Mouse (Mus musculus): Measurements from ENCODE around the gene Cdc42se1. TPM values are rescaled to one million over a fixed set of nuclear protein-coding genes. Genes with fewer than 3 reads are reported as not detected.

Gene Cdc42se1
- polyA plus RNA-seq, 1 experiment from 2014 or later = 123 TPM

DNA sequence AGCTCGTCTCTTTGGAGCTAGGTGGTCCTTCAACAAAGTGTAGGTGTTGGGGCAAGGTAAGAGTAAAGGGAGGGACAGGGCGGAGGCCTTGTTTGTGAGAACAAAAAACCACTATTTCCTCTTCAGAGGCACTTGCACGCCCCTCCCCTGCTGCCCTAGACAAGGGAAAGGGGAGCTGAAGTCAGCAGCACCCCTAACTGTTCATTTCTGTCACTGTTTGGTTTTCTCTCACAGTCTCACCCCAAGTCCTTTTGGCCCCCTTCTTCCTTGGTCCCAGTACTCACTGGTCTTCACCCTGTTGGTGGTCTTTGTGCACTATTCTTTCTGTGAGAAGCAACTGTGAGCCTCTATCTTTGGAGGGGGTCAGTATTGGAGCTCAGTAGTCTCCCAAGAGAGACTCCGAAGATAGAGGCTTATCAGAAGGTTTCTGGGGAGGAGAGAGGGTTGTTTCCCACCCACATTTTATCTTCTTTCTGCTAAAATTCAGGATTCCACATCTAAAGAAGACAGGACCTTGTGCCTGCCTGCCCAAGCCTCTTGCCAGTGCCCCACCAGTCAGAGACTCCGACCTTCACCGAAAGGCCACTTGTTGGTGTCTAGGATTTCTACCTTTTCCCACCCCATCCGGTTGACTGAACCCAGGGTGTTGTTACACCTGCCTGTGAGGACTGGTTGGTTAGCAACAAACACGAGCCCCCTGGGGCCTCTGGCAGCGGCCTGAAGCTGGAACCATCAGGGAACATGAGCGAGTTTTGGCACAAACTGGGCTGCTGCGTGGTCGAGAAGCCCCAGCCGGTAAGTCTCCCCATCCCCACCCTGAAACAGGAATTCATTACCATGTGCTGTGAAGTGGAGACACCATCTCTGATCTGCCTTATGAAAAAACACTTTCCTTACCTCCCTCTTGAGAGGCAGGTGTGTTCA, 3.0 kb downstream of the Cdc42se1 start, which contains the start of gene Mllt11:
TSS of gene Mllt11 (minus strand) at position 874 of the 924 bp plus-strand sequence.
- no peaks in the 10 kb centered on the region for H3K27me3 ChIP-seq (ENCODE audit: control insufficient read depth, insufficient read depth, low read depth, low read length)
- peaks cover 41% of the 10 kb centered on the region for H3K36me3 ChIP-seq (ENCODE audit: control insufficient read depth, insufficient read depth, low read length)
- H3K4me3 ChIP-seq (ENCODE audit: low read length) = peak within 1 kb of the TSS; percentile 95
- peak within 1 kb of the TSS; percentile 99 for H3K27ac ChIP-seq (ENCODE audit: low read length)
- H3K4me2 ChIP-seq (ENCODE audit: low read depth, low read length) = peak within 1 kb of the TSS; percentile 88
- peak within 1 kb of the TSS; percentile 96 for H3K9ac ChIP-seq (ENCODE audit: low read length)
- no peak for ATAC-seq (ENCODE audit: low read depth)
- peaks cover 27% of the 10 kb centered on the region for H3K4me1 ChIP-seq (replicated peaks; ENCODE audit: control insufficient read depth, insufficient read depth, low read length)
- H3K9me3 ChIP-seq (ENCODE audit: control insufficient read depth, low read length) = no peaks in the 10 kb centered on the region
- 80% methylated on average over 13 of the region's 13 CpGs for WGBS

DNA sequence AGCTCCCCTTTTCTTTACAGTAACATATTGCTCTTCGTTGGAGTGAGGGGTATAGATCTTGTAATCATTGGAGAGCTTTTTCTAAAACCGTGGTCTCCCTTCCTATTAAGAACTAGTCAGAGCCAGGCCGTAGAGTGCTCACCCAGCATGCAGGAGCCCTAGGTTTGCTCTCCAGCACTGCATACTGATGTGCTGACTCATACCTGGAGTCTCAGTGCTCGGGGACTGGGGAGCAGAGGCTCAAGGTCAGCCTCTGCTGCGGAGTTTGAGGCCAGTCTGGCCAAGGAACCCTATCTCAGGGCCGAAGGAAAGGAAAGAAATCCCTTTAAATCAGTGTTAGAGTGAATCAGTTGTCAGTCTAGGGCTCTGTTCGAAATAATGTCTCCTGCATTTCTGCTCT, 4.2 kb downstream of the Cdc42se1 start:
- Histone ChIP-seq H3K9me3 (ENCODE audit: control insufficient read depth, low read length) (no peaks in the 10 kb centered on the region), H3K27ac (ENCODE audit: low read length) (no peak overlapping the region), H3K4me1 (replicated peaks; ENCODE audit: control insufficient read depth, insufficient read depth, low read length) (peaks cover 19% of the 10 kb centered on the region), H3K9ac (ENCODE audit: low read length) (no peak overlapping the region), H3K36me3 (ENCODE audit: control insufficient read depth, insufficient read depth, low read length) (peaks cover 46% of the 10 kb centered on the region), H3K4me2 (ENCODE audit: low read depth, low read length) (no peak overlapping the region), H3K27me3 (ENCODE audit: control insufficient read depth, insufficient read depth, low read depth, low read length) (no peaks in the 10 kb centered on the region), H3K4me3 (ENCODE audit: low read length) (no peak overlapping the region)
- 65% methylated on average over 7 of the region's 7 CpGs for WGBS
- no peak for ATAC-seq (ENCODE audit: low read depth)

DNA sequence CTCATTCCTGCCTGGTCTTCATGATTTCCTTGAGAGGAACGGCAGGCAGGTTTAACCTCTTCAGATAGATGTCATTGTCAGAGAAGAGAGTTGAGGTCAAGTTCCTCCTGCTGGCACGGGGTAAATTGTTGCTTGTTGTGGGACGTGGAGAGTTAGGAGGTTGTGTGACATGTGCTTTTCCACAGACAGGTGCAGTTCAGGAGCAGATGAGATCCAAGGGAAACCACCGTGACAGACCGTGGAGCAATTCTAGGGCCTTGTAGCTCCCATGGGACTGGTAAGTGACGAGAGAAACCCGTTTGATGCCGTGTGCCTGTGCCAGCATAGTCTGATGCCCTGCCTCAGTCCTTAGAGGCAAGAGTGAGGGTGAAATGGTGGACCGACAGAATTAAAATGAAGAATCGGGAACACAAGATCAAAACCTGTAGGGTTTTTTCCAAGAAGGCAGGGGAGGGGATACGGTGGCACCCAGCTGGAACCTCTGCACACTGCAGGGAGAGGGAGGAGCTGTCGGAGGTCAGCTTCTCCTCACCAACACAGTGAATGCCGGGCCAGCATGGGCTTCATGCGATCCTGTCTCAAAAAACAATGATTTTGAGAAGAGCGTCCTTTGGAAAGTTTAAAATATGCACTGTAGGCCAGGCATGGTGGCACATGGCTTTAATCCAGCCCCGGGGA, 4.9 kb downstream of the Cdc42se1 start:
- Histone ChIP-seq H3K9ac (ENCODE audit: low read length) (no peak overlapping the region), H3K36me3 (ENCODE audit: control insufficient read depth, insufficient read depth, low read length) (peaks cover 52% of the 10 kb centered on the region), H3K9me3 (ENCODE audit: control insufficient read depth, low read length) (no peaks in the 10 kb centered on the region), H3K27ac (ENCODE audit: low read length) (no peak overlapping the region), H3K4me2 (ENCODE audit: low read depth, low read length) (no peak overlapping the region), H3K27me3 (ENCODE audit: control insufficient read depth, insufficient read depth, low read depth, low read length) (no peaks in the 10 kb centered on the region), H3K4me3 (ENCODE audit: low read length) (no peak overlapping the region), H3K4me1 (replicated peaks; ENCODE audit: control insufficient read depth, insufficient read depth, low read length) (peaks cover 19% of the 10 kb centered on the region)
- WGBS = 88% methylated on average over 16 of the region's 16 CpGs
- no peak for ATAC-seq (ENCODE audit: low read depth)

DNA sequence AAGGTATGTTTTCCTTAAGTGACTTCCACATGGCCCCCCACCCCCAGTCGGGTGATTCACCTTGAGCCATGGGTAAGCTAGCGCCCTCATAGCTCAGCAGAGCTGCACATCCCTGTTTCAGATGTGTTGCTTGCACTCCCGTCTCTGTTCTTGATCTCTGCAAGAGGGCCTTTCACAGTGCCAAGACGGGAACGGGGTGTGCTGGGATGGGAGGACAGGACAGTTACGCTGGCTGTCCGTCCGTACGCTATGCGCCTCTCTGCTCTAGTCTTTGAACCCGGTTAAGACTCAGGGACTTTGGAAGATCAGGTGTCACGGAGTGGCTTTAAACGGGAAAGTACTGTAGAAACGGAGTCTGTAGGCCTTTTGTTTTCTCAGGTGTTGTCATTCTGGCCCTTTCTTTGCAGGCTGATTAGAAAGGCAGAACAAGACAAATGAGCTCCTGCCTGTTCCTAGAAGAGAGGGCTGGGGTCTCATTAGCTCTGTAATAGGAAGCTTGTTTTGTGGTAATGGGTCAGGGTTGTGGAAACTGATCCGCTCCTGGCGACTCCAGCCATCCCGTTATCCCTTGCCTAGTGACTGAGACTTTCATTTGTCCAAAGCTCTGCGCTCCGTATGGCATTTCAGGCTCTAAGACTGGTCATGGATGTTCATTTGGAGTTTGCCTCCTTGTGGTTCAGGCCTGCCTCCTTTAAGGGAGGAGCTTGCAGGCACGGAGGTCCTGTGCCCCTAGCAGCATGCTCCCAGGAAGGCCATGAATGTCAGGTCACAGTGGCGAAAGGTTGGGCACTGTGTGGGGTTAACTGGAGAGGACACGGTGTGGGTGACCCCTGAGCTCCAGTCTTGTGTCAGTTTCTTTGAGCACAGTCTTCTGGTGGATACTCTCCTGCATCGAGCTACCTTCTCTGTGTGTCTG, 7.1 kb downstream of the Cdc42se1 start:
- no peak overlapping the region for H3K9ac ChIP-seq (ENCODE audit: low read length)
- no peak overlapping the region for H3K4me2 ChIP-seq (ENCODE audit: low read depth, low read length)
- no peak for ATAC-seq (ENCODE audit: low read depth)
- no peaks in the 10 kb centered on the region for H3K27me3 ChIP-seq (ENCODE audit: control insufficient read depth, insufficient read depth, low read depth, low read length)
- peaks cover 52% of the 10 kb centered on the region for H3K36me3 ChIP-seq (ENCODE audit: control insufficient read depth, insufficient read depth, low read length)
- H3K27ac ChIP-seq (ENCODE audit: low read length) = no peak overlapping the region
- no peaks in the 10 kb centered on the region for H3K9me3 ChIP-seq (ENCODE audit: control insufficient read depth, low read length)
- H3K4me1 ChIP-seq (replicated peaks; ENCODE audit: control insufficient read depth, insufficient read depth, low read length) = peaks cover 15% of the 10 kb centered on the region
- no peak overlapping the region for H3K4me3 ChIP-seq (ENCODE audit: low read length)
- WGBS = 79% methylated on average over 23 of the region's 23 CpGs

DNA sequence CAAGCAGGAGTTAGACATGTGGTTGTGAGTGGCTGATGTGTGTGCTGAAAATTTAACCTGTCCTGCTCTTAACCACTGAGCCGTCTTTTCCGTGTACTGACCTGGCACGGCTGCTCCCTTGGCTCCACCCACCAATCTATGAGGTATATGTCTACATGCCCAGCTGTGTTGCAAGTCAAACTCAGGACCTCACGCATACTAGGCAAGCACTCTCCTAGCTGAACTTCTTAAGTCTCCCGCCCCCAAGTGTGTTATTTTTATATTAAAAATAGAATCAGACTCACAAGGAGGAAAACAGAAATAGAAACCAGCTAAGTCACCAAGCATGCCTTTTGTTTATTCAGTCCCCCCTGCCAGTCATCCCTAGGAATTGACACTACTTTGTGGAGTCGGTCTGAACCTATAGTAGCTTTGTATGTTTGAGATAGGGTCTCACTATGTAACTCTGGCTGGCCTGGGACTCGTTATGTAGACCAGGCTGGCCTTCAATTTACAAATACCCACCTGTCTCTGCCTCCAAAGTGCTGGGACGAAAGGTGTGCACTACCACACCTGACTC, 9.1 kb downstream of the Cdc42se1 start:
- no peaks in the 10 kb centered on the region for H3K9me3 ChIP-seq (ENCODE audit: control insufficient read depth, low read length)
- peaks cover 42% of the 10 kb centered on the region for H3K36me3 ChIP-seq (ENCODE audit: control insufficient read depth, insufficient read depth, low read length)
- H3K9ac ChIP-seq (ENCODE audit: low read length) = no peak overlapping the region
- WGBS = 72% methylated on average over 8 of the region's 8 CpGs
- H3K4me1 ChIP-seq (replicated peaks; ENCODE audit: control insufficient read depth, insufficient read depth, low read length) = peaks cover 5% of the 10 kb centered on the region
- no peak overlapping the region for H3K4me2 ChIP-seq (ENCODE audit: low read depth, low read length)
- ATAC-seq (ENCODE audit: low read depth) = no peak
- no peak overlapping the region for H3K4me3 ChIP-seq (ENCODE audit: low read length)
- no peak overlapping the region for H3K27ac ChIP-seq (ENCODE audit: low read length)
- no peaks in the 10 kb centered on the region for H3K27me3 ChIP-seq (ENCODE audit: control insufficient read depth, insufficient read depth, low read depth, low read length)

DNA sequence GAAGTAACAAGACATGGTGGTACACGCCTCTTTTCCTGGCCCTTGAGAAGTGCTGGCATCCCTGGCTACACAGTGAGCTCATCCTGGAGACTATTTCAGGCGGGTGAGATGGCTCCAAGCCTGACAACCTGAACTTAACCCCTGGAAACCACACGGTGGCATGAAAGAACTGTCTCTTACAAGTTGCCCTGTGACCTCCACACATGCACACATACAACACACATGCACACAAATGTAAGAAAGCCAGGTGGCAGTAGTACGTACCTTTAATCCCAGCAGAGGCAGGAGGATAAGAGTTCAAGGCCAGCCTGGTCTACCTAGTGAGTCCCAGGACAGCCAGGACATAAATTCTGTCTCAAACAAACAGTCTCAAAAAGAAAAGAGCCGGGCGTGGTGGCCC, 10.5 kb downstream of the Cdc42se1 start:
- WGBS = 80% methylated on average over 6 of the region's 6 CpGs
- no peak for ATAC-seq (ENCODE audit: low read depth)
- H3K4me1 ChIP-seq (replicated peaks; ENCODE audit: control insufficient read depth, insufficient read depth, low read length) = peaks cover 5% of the 10 kb centered on the region
- no peak overlapping the region for H3K4me2 ChIP-seq (ENCODE audit: low read depth, low read length)
- H3K36me3 ChIP-seq (ENCODE audit: control insufficient read depth, insufficient read depth, low read length) = peaks cover 28% of the 10 kb centered on the region
- no peak overlapping the region for H3K27ac ChIP-seq (ENCODE audit: low read length)
- H3K9ac ChIP-seq (ENCODE audit: low read length) = no peak overlapping the region
- H3K27me3 ChIP-seq (ENCODE audit: control insufficient read depth, insufficient read depth, low read depth, low read length) = no peaks in the 10 kb centered on the region
- no peaks in the 10 kb centered on the region for H3K9me3 ChIP-seq (ENCODE audit: control insufficient read depth, low read length)
- no peak overlapping the region for H3K4me3 ChIP-seq (ENCODE audit: low read length)

DNA sequence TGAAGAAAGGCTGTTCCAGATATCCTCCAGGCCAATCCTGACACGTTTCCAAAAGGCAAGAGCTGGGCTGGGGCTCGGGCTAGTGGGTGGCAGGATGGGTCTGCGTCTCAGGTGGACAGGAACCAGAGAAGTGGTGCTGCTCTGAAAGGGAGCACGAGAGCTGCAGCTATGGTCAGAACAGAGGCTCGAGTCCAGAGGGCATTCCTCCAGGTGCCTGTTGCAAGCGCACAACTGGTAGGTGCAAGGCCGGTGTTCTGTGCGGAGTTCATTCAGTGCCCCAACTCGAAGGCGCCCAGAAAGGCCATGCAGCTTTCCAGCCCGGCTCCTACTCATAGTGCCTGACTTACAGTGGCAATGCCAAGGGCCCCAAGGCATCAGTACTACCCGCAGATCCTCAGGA, 11.4 kb downstream of the Cdc42se1 start:
- ATAC-seq (ENCODE audit: low read depth) = no peak
- Histone ChIP-seq H3K9me3 (ENCODE audit: control insufficient read depth, low read length) (no peaks in the 10 kb centered on the region), H3K27ac (ENCODE audit: low read length) (no peak overlapping the region), H3K36me3 (ENCODE audit: control insufficient read depth, insufficient read depth, low read length) (peaks cover 20% of the 10 kb centered on the region), H3K9ac (ENCODE audit: low read length) (no peak overlapping the region), H3K4me3 (ENCODE audit: low read length) (no peak overlapping the region), H3K27me3 (ENCODE audit: control insufficient read depth, insufficient read depth, low read depth, low read length) (no peaks in the 10 kb centered on the region), H3K4me2 (ENCODE audit: low read depth, low read length) (no peak overlapping the region), H3K4me1 (replicated peaks; ENCODE audit: control insufficient read depth, insufficient read depth, low read length) (peaks cover 5% of the 10 kb centered on the region)
- WGBS = 77% methylated on average over 12 of the region's 12 CpGs

DNA sequence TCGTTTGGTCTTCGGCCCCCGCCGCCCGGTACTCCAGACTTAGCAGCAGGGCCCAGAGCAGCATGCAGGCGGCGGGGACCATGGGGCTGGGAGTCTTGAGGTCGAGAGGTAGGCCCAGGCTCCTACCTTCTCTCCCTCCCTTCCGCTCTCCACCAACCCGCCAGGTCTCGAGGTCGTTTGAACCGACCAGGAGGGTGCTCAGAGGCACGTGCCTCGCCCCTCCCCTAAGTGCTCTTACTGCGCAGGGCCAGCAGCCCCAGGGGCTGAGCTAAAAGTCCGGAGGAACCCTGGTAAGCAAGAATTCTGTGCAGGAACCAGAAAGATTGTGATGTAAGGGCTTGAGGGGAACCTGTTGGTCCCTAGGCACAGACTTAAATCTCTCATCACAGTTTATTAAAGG, 12.4 kb downstream of the Cdc42se1 start:
- peaks cover 20% of the 10 kb centered on the region for H3K36me3 ChIP-seq (ENCODE audit: control insufficient read depth, insufficient read depth, low read length)
- no peak overlapping the region for H3K27ac ChIP-seq (ENCODE audit: low read length)
- peaks cover 5% of the 10 kb centered on the region for H3K4me1 ChIP-seq (replicated peaks; ENCODE audit: control insufficient read depth, insufficient read depth, low read length)
- H3K4me3 ChIP-seq (ENCODE audit: low read length) = no peak overlapping the region
- peak; percentile 76 for ATAC-seq (ENCODE audit: low read depth)
- peak overlapping the region; percentile 24; the same call in 1 of the 2 replicates for H3K4me2 ChIP-seq (ENCODE audit: low read depth, low read length)
- H3K27me3 ChIP-seq (ENCODE audit: control insufficient read depth, insufficient read depth, low read depth, low read length) = no peaks in the 10 kb centered on the region
- no peaks in the 10 kb centered on the region for H3K9me3 ChIP-seq (ENCODE audit: control insufficient read depth, low read length)
- 25% methylated on average over 17 of the region's 17 CpGs for WGBS
- H3K9ac ChIP-seq (ENCODE audit: low read length) = peak overlapping the region; percentile 39; the same call in 1 of the 2 replicates
